Mouse (Mus musculus): ENCODE results near the gene Sec61a2.
A peak's percentile ranks its signal among the peaks of the same experiment; 100 is the strongest.

The Sec61a2 gene

GRCm38 (mm10) chr2:5888865-5889264, 6.4 kb downstream of the Sec61a2 start:
- DNase-seq (ENCODE audit: low spot score in 2 of 2), result no peak

GRCm38 (mm10) chr2:5877446-5877845, 17.8 kb downstream of the Sec61a2 start:
- DNase-seq (ENCODE audit: low spot score in 2 of 2), result no peak

- DNase-seq (ENCODE audit: low spot score in 2 of 2), result no peak
Measured at GRCm38 (mm10) chr2:5869746-5870145, 25.5 kb downstream of the Sec61a2 start.

- DNase-seq (ENCODE audit: low spot score in 2 of 2), result no peak
Measured at GRCm38 (mm10) chr2:5867681-5868080, 27.6 kb downstream of the Sec61a2 start.

GRCm38 (mm10) chr2:5862834-5863233, 32.4 kb downstream of the Sec61a2 start, which contains the start of gene Gm13199:
Gene Gm13199, minus strand, starts transcription at chr2:5862934.
- no peak for DNase-seq (ENCODE audit: low spot score in 2 of 2)

GRCm38 (mm10) chr2:5851866-5852265, 43.4 kb downstream of the Sec61a2 start:
- DNase-seq (ENCODE audit: low spot score in 2 of 2), result no peak

- no peak for DNase-seq (ENCODE audit: low spot score in 2 of 2)
Measured at GRCm38 (mm10) chr2:5851116-5851515, 44.1 kb downstream of the Sec61a2 start.

- no peak for DNase-seq (ENCODE audit: low spot score in 2 of 2)
Measured at GRCm38 (mm10) chr2:5845826-5846225, 49.4 kb downstream of the Sec61a2 start.

GRCm38 (mm10) chr2:5844873-5845631, 50.2 kb downstream of the Sec61a2 start, which contains the start of the genes Nudt5 and Cdc123:
Gene Nudt5, plus strand, starts transcription at chr2:5845019.
Gene Cdc123, minus strand, starts transcription at chr2:5845164.
- DNase-seq (ENCODE audit: low spot score in 2 of 2), result peak; percentile 87 to 88

GRCm38 (mm10) chr2:5844181-5844872, 50.9 kb downstream of the Sec61a2 start:
- no peak for DNase-seq (ENCODE audit: low spot score in 2 of 2)

- DNase-seq (ENCODE audit: low spot score in 2 of 2), result no peak
Measured at GRCm38 (mm10) chr2:5840815-5841214, 54.4 kb downstream of the Sec61a2 start.

GRCm38 (mm10) chr2:5825265-5825913, 69.8 kb downstream of the Sec61a2 start:
- no peak for DNase-seq (ENCODE audit: low spot score in 2 of 2)

GRCm38 (mm10) chr2:5824685-5825084, 70.5 kb downstream of the Sec61a2 start:
- DNase-seq (ENCODE audit: low spot score in 2 of 2), result no peak

GRCm38 (mm10) chr2:5824213-5824612, 71.0 kb downstream of the Sec61a2 start:
- no peak for DNase-seq (ENCODE audit: low spot score in 2 of 2)

GRCm38 (mm10) chr2:5822449-5822848, 72.8 kb downstream of the Sec61a2 start:
- no peak for DNase-seq (ENCODE audit: low spot score in 2 of 2)

- no peak for DNase-seq (ENCODE audit: low spot score in 2 of 2)
Measured at GRCm38 (mm10) chr2:5821264-5821663, 74.0 kb downstream of the Sec61a2 start.

All from frontal cortex, postnatal 14 days (tissue).